Mouse (Mus musculus) layer of hippocampus, adult 8-10 months (tissue): Measurements from ENCODE around the gene Grik1. TPM values are rescaled to one million over a fixed set of nuclear protein-coding genes. Genes with fewer than 3 reads are reported as not detected.

Experiments used
- DNase-seq, 2 experiments: peaks; one replicate each; pipeline ENCODE4 v3.0.0; 2022; ENCODE audit warnings: low spot score in 2 of 2
- total RNA-seq, 4 experiments: library from RNA; stranded (reverse); gene quantifications; 2 replicates each; pipeline ENCODE4 v1.2.4; 2022

Gene Grik1
- total RNA-seq, 4 experiments from 2014 or later = 16.1 to 17.1 (median 16.4) TPM

DNA sequence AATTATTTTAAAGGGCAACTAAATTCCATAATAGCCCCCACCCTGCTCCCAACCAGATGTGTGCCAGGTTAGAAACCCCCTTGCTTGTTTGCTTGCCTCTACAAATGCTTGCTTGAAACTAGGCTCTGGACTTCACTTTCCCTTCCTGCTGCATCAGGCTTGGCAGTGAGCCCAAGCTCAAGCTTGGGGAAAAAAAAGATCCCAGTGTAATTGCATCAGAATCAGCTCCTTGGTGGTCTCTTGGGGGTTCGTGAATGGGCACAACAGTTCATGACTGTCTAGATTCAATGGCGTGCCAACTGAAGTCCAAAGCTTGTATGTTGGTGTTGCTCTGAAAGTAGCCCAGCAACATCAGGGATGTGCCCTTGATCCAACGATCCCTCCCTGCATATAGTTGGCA lies 320.1 kb downstream of the Grik1 start:
- no peak for DNase-seq

- DNase-seq = no peak
Measured at GRCm38 (mm10) chr16:87961419-87961818, 328.6 kb downstream of the Grik1 start.

DNA sequence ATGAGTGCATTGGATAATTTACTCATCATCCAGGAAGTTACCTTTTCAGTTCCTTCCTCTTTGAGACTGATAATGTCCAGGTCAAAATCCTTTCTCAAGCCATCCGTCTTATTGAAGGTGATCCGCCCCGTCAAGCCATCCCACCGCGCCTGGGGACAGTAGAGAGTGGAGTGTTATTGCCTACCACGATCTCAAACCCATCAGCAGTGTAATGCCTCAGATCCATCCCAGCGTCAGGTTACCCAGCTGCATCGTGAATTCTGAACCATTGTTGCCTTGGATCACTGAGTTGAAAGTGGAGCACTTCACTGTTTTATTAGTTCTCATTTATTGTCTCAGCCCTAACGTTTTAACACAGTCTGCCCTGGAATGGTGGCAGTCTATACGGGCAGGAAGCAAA lies 332.6 kb downstream of the Grik1 start:
- no peak for DNase-seq

- no peak for DNase-seq
Measured at GRCm38 (mm10) chr16:87956178-87956577, 333.9 kb downstream of the Grik1 start.

- DNase-seq = no peak
Measured at GRCm38 (mm10) chr16:87954715-87955441, 335.2 kb downstream of the Grik1 start.

- no peak for DNase-seq
Measured at GRCm38 (mm10) chr16:87953176-87953575, 336.9 kb downstream of the Grik1 start.

DNA sequence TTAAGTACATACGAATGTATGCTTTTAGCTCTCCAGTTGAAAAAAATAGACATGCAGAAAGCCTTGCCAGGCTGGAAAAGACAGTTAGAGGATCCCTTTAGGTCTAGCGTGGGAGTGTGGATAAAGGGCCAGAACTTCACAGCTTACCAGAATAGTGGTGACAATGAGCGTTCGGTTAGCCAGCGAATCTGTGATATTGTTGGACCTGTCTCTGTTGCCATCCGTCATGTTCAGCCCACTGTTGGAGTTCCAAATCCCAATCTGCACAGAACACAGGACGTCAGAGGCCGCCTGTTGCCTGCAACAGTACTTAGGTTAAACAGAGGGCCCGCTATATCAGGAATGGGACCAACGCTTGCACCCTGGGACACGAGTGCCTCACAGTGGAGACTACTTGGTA lies 340.2 kb downstream of the Grik1 start:
- no peak for DNase-seq

DNA sequence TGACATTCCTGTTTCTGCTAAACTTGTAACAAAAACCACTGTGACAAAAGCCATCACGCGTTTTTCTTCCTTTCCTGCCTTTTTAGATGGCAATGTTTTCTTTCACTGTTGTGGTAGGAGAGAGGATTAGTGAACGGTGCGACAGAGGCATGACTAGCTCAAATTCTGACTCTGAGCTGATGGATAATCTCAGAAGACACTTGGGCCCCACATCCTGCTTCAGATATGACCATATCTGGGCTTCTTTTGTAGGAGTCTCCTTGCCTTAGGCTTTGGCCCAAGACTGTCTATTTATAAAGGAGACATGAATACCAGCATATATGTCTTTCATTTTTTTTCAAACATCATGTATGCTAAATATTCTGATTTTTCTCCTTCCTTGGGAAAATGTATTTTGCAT lies 341.9 kb downstream of the Grik1 start:
- DNase-seq = no peak

- DNase-seq = no peak
Measured at GRCm38 (mm10) chr16:87944318-87944717, 345.7 kb downstream of the Grik1 start.

DNA sequence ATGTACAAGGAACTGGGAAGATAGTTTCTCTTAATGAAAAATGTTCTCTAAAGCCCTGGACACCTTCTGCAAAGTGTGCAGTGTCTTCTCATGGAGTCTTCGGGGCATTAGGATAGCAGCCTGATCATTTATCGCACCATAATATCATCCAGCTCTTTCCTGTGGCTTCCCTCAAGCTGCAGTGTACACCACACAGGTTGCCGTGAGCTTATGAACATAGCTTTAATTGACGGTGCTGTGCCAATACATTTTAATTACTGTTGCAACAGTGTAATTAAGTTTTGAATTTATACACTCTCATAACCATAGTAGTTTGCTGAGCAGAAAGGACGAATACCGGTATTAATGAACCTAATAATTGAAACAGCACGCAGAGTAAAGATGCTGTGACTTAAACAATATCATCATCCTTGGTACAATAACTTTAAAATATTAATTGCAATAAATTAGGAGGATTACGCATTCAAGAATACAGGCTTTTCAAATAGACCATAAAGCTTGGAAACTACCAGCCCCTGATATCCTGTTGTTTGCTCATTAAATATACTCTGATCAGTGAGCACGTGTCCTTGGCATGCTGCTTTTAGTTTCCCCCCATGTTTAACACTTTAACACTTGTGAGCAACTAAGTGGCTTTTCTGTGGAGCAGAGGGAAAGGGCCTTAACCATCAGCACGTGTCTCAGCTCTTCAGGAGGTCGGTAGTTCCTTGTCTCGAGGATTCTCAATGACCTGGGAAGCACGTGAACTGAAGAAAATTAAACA lies 347.8 kb downstream of the Grik1 start:
- DNase-seq = no peak

- DNase-seq = no peak
Measured at GRCm38 (mm10) chr16:87934685-87935084, 355.4 kb downstream of the Grik1 start.

DNA sequence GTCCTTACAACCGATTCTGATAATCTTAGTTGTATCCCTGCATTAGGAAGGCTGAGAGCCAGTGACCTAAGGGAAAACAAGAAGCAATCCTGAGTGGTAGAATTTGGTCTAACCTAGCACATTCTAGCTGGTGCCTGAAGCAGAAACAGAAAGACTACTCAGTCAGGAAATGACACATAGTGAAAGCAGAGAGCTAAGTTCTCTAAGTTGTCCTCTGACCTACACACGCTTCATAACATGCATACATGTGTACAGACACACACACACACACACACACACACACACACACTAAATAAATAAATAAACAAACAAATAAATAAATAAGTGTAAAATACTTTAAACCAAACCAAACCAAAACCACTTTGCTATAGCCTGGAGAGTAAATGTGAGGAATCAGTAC lies 358.7 kb downstream of the Grik1 start:
- DNase-seq = no peak

DNA sequence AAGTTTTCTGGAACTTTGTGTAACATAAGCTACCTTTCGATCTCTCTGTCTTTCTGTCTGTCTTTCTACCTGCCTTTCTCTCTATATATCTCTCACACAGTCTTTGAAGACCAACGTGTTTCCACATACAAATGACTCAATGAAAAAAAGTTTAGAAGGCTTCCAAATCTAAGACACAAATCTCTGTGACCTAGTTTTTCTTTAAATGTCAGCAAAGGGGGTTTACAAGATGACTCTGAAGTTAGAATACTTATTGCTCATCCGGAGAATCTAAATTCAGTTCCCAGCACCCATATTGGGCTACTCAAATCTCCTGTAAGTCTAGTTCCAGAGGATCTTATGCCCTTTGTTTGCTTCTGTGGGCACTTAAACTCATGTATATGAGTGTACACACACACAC lies 359.5 kb downstream of the Grik1 start:
- no peak for DNase-seq

GRCm38 (mm10) chr16:87928671-87929070 lies 361.4 kb downstream of the Grik1 start:
- no peak for DNase-seq

- no peak for DNase-seq
Measured at GRCm38 (mm10) chr16:87917897-87918296, 372.2 kb downstream of the Grik1 start.

DNA sequence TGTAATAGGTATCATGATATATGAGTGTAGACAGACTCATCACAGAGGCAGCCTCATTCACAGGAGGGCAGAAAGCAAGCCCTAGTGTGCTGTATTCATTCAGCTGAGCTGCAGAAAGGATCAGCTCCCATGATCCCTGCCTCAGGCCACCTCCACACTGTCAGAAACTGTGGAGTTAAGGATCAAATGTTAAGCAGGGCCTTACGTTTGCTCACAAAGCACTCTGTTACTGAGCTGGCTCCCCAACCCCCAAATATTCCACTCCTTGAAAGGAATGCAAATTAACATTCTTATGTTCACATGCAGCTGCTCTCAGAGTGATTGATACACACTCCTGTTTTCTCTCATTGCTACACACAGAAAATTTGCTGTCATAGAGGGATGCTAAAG lies 372.9 kb downstream of the Grik1 start:
- no peak for DNase-seq

GRCm38 (mm10) chr16:87916209-87917156 lies 373.6 kb downstream of the Grik1 start:
- no peak for DNase-seq

DNA sequence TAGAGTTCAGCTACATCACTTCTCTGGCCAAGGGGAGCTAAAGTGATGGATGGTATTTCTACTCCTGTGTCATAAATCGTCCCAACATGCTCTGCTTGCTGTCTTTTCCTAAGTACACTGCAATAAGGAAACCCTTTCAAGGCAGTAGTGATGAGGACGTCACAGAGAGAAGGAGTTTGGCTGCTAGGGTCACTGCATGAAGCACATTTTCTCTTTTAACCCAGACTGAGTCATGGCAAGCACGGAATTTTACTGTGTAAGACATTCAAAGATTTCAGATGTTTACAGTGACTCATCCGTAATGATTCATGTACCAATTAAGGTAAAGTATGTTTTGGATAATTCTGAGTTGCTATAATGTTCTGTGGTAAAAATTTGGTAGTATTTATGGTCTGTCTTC lies 374.9 kb downstream of the Grik1 start:
- no peak for DNase-seq

GRCm38 (mm10) chr16:87913781-87914180 lies 376.3 kb downstream of the Grik1 start:
- no peak for DNase-seq

GRCm38 (mm10) chr16:87911201-87911600 lies 378.9 kb downstream of the Grik1 start:
- DNase-seq = no peak

DNA sequence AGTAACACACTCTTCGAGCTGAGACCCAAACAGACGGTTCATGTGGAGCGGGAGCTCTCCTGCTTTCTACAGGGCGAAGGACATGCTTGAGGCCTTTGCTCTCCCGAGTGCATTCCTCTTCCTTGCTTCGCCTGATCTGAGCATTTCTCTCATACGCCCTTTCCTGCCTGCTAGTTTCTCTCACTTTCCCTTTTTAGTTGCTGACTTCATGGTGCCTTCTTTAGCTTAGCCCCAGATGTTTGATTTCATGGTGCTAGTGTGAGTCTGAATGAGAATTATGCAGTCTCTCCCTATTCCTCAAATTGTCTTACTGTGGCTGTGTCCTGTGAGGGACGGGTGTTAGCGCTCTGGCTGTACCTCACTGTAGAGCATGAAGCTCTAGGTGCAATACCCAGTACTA lies 388.0 kb downstream of the Grik1 start:
- no peak for DNase-seq

GRCm38 (mm10) chr16:87901189-87901588 lies 388.9 kb downstream of the Grik1 start:
- DNase-seq = no peak
